Mouse (Mus musculus) layer of hippocampus, adult 9-10 months (tissue): ENCODE data around the gene Rasal2.
A peak's percentile ranks its signal among the peaks of the same experiment; 100 is the strongest.

Source experiments
- DNase-seq: peaks from one replicate; pipeline ENCODE4 v3.0.0; 2022; ENCODE audit warnings: low spot score

The Rasal2 gene

GRCm38 (mm10) chr1:157412454-157413369 lies at the start of gene Rasal2:
Rasal2 (minus strand) TSS chr1:157412595.
- DNase-seq = peak; percentile 87

- DNase-seq = no peak
These were observed 48.9 kb upstream of the Rasal2 start for GRCm38 (mm10) chr1:157461276-157461675.

GRCm38 (mm10) chr1:157459904-157460303 lies 47.5 kb upstream of the Rasal2 start:
- no peak for DNase-seq

GRCm38 (mm10) chr1:157458421-157459208 lies 46.2 kb upstream of the Rasal2 start, which contains the start of gene Cryzl2:
Cryzl2 (plus strand) TSS chr1:157458577.
- DNase-seq = no peak

GRCm38 (mm10) chr1:157457789-157458188 lies 45.4 kb upstream of the Rasal2 start:
- no peak for DNase-seq

GRCm38 (mm10) chr1:157454876-157455275 lies 42.5 kb upstream of the Rasal2 start:
- DNase-seq = no peak

- DNase-seq = no peak
These were observed 40.6 kb upstream of the Rasal2 start for GRCm38 (mm10) chr1:157452759-157453549.

GRCm38 (mm10) chr1:157452284-157452683 lies 39.9 kb upstream of the Rasal2 start:
- DNase-seq = no peak

GRCm38 (mm10) chr1:157449981-157450636 lies 37.7 kb upstream of the Rasal2 start:
- no peak for DNase-seq

- no peak for DNase-seq
These were observed 37.1 kb upstream of the Rasal2 start for GRCm38 (mm10) chr1:157449532-157449931.

GRCm38 (mm10) chr1:157448805-157449188 lies 36.4 kb upstream of the Rasal2 start:
- no peak for DNase-seq

GRCm38 (mm10) chr1:157448164-157448804 lies 35.9 kb upstream of the Rasal2 start:
- DNase-seq = no peak

GRCm38 (mm10) chr1:157447142-157447541 lies 34.7 kb upstream of the Rasal2 start:
- no peak for DNase-seq

GRCm38 (mm10) chr1:157446325-157446724 lies 33.9 kb upstream of the Rasal2 start:
- DNase-seq = peak; percentile 77

- no peak for DNase-seq
These were observed 33.1 kb upstream of the Rasal2 start for GRCm38 (mm10) chr1:157445398-157445910.

GRCm38 (mm10) chr1:157444632-157445300 lies 32.4 kb upstream of the Rasal2 start:
- DNase-seq = no peak

GRCm38 (mm10) chr1:157443723-157444561 lies 31.5 kb upstream of the Rasal2 start:
- no peak for DNase-seq

- DNase-seq = no peak
These were observed 30.8 kb upstream of the Rasal2 start for GRCm38 (mm10) chr1:157443026-157443722.
